Mouse (Mus musculus): ENCODE measurements around the gene Abt1. TPM values are rescaled to one million over a fixed set of nuclear protein-coding genes. Genes with fewer than 3 reads are reported as not detected.
A peak's percentile ranks its signal among the peaks of the same experiment; 100 is the strongest.

The Abt1 gene
- polyA plus RNA-seq, 1 experiment from 2014 or later: 13.5 TPM

DNA sequence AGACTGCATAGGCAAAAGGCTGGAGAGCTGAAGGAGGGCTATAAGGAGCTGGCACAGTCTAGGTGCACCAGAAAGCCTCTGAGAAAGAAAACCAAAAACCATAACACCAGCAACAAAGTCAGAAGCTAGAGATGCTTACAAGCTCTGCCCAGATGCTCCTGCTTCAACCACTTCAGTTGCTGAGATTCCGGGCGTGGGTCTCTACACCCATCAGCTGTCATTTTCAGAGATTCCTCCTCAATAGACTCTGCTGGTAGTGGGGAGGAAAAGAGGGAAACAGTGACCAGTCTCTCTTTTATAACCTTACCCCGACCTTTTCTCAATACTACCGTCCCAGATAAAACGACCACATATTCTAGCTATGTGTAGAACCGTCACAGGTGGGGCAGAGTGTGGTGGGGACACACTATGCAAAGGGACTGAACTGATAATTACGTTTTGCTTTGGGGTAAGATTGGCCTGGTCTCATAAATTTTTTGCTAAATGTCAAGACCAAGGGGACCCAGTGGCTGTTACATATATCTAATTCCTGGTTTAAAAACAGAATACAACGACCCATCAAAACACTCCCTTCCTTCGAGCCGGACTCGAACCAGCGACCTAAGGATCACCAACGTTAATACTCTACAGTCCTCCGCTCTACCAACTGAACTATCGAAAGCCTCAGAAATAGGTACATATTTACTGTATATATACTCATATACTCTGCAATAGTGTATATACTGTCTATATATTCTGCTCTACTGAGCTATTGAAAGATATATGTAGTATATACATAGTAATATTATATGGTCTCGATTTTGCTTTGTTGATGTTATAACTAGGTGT is 4.7 kb upstream of the Abt1 start:
- ATAC-seq (replicated peaks; ENCODE audit: low FRiP score): no peak
- Histone ChIP-seq H3K9me3 (replicated peaks) (no peaks in the 10 kb centered on the region), H3K27ac (no peak overlapping the region), H3K27me3 (no peaks in the 10 kb centered on the region), H3K4me2 (no peak overlapping the region), H3K9ac (no peak overlapping the region), H3K4me1 (peaks cover 34% of the 10 kb centered on the region), H3K4me3 (replicated peaks) (no peak overlapping the region), H3K36me3 (no peaks in the 10 kb centered on the region)
- WGBS: 64% methylated on average over 16 of the region's 16 CpGs

- Histone ChIP-seq H3K9ac (no peak overlapping the region), H3K4me2 (no peak overlapping the region), H3K27me3 (no peaks in the 10 kb centered on the region), H3K4me1 (peaks cover 39% of the 10 kb centered on the region), H3K27ac (no peak overlapping the region), H3K4me3 (replicated peaks) (no peak overlapping the region), H3K36me3 (peaks cover under 1% of the 10 kb centered on the region), H3K9me3 (replicated peaks) (no peaks in the 10 kb centered on the region)
- no peak for ATAC-seq (replicated peaks; ENCODE audit: low FRiP score)
- 60% methylated on average over 10 of the region's 10 CpGs for WGBS
Measured at GRCm38 (mm10) chr13:23427401-23427910, 3.8 kb upstream of the Abt1 start.

DNA sequence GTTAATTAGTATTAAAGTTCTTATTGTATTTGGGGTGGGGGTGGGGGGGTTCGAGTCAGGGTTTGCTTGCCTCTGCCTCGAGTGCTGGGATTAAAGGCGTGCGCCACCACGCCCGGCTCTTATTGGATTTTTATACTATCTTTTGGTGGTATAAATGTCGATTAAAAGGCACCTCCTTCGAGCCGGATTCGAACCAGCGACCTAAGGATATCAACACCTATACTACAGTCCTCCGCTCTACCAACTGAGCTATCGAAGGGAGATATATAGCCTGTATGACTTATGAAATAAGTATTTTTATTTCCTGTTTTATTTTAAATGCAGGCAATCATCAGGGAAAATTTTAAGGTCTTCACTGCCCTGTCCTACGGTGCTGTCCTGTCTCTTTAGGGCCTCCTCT is 3.3 kb upstream of the Abt1 start:
- ATAC-seq (replicated peaks; ENCODE audit: low FRiP score): no peak
- 0 out of 2 replicates have a peak overlapping the region, but pooled peaks have one; percentile 1 for H3K4me2 ChIP-seq
- no peaks in the 10 kb centered on the region for H3K9me3 ChIP-seq (replicated peaks)
- H3K4me3 ChIP-seq (replicated peaks): no peak overlapping the region
- H3K36me3 ChIP-seq: peaks cover 6% of the 10 kb centered on the region
- H3K27me3 ChIP-seq: no peaks in the 10 kb centered on the region
- H3K4me1 ChIP-seq: peaks cover 42% of the 10 kb centered on the region
- no peak overlapping the region for H3K9ac ChIP-seq
- 31% methylated on average over 14 of the region's 14 CpGs for WGBS
- no peak overlapping the region for H3K27ac ChIP-seq

DNA sequence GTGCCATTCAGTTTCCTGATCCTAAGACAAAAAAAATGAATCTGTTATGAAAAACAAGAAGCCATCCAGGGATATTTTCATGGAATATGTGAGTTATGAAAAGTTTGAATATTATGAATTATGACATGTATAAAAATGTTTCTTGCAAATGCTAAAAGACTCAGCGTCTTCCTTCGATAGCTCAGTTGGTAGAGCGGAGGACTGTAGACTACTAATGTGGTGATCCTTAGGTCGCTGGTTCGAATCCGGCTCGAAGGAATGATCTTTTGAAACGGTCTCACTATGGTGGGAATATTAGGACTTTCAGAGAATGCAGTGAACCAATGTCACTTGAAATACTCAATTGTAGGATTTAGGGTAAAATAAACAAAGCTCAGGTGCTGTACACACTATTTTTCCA is 2.7 kb upstream of the Abt1 start:
- WGBS: 16% methylated on average over 8 of the region's 8 CpGs
- H3K36me3 ChIP-seq: peaks cover 12% of the 10 kb centered on the region
- H3K4me2 ChIP-seq: no peak overlapping the region
- H3K9me3 ChIP-seq (replicated peaks): no peaks in the 10 kb centered on the region
- no peak for ATAC-seq (replicated peaks; ENCODE audit: low FRiP score)
- H3K9ac ChIP-seq: no peak overlapping the region
- H3K4me1 ChIP-seq: peaks cover 42% of the 10 kb centered on the region
- H3K27ac ChIP-seq: no peak overlapping the region
- no peaks in the 10 kb centered on the region for H3K27me3 ChIP-seq
- H3K4me3 ChIP-seq (replicated peaks): no peak overlapping the region

DNA sequence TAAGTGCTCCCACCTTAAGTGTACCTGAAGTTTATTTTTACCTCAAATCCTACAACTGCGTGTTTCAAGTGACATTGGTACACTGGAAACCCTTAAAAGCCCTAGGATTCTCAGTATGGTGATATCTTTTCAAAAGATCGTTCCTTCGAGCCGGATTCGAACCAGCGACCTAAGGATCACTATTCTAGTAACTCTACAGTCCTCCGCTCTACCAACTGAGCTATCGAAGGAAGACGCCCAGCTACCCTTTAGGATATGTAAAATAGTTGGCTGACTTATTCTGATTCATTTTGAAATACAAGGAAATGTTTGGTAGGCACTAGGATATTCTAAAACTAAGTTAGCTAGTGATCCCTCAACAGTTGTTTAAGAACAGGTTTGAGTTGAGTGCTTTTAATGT is 1.8 kb upstream of the Abt1 start:
- Histone ChIP-seq H3K9ac (no peak overlapping the region), H3K36me3 (peaks cover 20% of the 10 kb centered on the region), H3K27ac (no peak overlapping the region), H3K27me3 (no peaks in the 10 kb centered on the region), H3K4me3 (replicated peaks) (peak overlapping the region; percentile 88; the same call in 1 of the 2 replicates), H3K9me3 (replicated peaks) (no peaks in the 10 kb centered on the region), H3K4me2 (peak overlapping the region; percentile 64), H3K4me1 (peaks cover 42% of the 10 kb centered on the region)
- 4% methylated on average over 9 of the region's 9 CpGs for WGBS
- ATAC-seq (replicated peaks; ENCODE audit: low FRiP score): no peak

DNA sequence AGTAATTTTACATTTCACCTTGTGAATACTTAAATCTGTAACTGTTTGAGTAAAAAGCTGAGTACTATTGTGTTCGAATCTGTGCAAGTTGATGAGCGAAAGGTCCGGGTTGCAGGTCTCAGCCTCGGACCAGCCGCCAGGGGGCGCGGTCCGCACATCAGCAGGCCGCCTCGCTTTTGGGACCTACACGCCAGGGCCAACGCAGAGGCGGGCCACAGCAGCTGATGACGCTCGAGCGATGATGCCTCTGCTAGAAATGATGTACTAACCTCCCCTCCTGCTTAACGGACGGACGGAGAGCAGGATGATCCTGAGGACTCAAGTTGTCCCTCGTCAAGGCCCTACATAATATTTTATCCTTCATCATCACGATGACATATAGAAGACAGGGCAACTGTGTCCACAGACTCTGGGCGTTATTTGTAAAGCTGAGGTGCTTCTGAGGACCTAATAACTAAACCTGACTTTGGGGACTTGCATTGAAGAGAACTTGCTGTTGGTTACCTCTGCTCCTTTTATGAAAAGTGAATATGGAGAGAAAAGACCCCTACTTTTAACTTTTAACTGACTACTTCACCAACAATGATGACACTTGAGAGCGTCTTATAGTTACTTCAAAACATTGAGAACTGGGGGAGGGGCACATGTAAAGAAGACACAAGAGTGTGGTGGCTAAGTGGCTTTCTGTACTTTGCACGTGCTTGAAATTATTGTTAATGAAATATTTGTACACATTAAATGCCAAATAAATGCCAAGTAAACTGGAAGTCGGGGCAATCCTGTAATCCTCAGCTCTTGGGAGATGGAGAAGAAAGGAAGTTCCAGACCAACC is 1.0 kb upstream of the Abt1 start:
- Histone ChIP-seq H3K4me2 (peak overlapping the region; percentile 64), H3K27me3 (no peaks in the 10 kb centered on the region), H3K27ac (0 out of 2 replicates have a peak overlapping the region, but pooled peaks have one; percentile 25), H3K9ac (peak overlapping the region; percentile 43), H3K9me3 (replicated peaks) (no peaks in the 10 kb centered on the region), H3K4me1 (peaks cover 38% of the 10 kb centered on the region), H3K4me3 (replicated peaks) (peak overlapping the region; percentile 88), H3K36me3 (peaks cover 28% of the 10 kb centered on the region)
- ATAC-seq (replicated peaks; ENCODE audit: low FRiP score): peak; percentile 87
- WGBS: 2% methylated on average over 25 of the region's 25 CpGs

DNA sequence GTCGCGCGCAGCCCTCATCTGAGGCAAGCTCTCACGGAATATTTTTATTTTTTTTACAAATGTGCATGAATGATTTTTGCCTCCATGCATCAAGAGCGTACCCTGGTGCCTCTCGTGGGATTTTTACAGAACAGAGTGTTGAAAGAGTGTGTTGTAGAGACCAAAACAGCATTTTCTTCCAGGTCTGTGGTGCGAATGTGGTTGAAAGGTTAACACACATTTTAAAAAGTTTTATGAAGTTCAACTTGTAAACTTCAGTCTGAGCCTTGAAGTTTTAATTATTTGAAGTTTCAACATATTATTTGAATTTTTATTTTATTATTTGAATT is 350 bp upstream of the Abt1 start:
- 0% methylated on average over 7 of the region's 7 CpGs for WGBS
- Histone ChIP-seq H3K4me3 (replicated peaks) (peak overlapping the region; percentile 88), H3K9ac (peak overlapping the region; percentile 76), H3K27ac (peak overlapping the region; percentile 86), H3K27me3 (no peaks in the 10 kb centered on the region), H3K9me3 (replicated peaks) (no peaks in the 10 kb centered on the region), H3K36me3 (peaks cover 34% of the 10 kb centered on the region), H3K4me2 (peak overlapping the region; percentile 64), H3K4me1 (peaks cover 32% of the 10 kb centered on the region)
- ATAC-seq (replicated peaks; ENCODE audit: low FRiP score): no peak

DNA sequence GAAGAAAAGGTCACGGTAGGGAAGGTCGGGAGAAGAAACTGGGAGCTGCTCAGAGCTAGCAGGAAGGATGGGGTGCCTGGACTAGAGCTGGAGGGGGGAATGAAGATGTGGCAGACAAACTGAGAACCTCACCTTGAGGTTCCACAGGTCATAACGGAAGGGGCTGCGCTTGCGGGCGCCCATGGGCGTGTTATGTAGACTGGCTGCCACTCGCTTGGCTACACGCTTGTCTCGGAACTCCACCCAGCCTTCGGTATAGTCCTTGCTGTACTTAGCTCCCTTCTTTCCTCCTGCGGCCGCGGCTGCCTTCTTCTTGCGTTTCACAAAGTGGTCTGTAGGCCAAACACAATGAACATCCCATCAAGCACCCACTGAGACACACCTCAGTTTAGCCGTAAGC is 1.3 kb downstream of the Abt1 start:
- no peak for ATAC-seq (replicated peaks; ENCODE audit: low FRiP score)
- Histone ChIP-seq H3K4me1 (peaks cover 25% of the 10 kb centered on the region), H3K4me2 (peak overlapping the region; percentile 64), H3K4me3 (replicated peaks) (peak overlapping the region; percentile 88), H3K27ac (no peak overlapping the region), H3K36me3 (peaks cover 47% of the 10 kb centered on the region), H3K27me3 (no peaks in the 10 kb centered on the region), H3K9ac (no peak overlapping the region), H3K9me3 (replicated peaks) (no peaks in the 10 kb centered on the region)
- WGBS: 93% methylated on average over 16 of the region's 16 CpGs

GRCm38 (mm10) chr13:23412630-23413521 is 10.8 kb downstream of the Abt1 start:
- Histone ChIP-seq H3K4me2 (peak overlapping the region; percentile 71), H3K9me3 (replicated peaks) (no peaks in the 10 kb centered on the region), H3K4me1 (peaks cover 22% of the 10 kb centered on the region), H3K27me3 (no peaks in the 10 kb centered on the region; the same call in 1 of the 2 replicates), H3K27ac (no peak overlapping the region), H3K4me3 (replicated peaks) (peak overlapping the region; percentile 46), H3K36me3 (0 out of 2 replicates have a peak, but pooled peaks cover 2% of the 10 kb centered on the region), H3K9ac (0 out of 2 replicates have a peak overlapping the region, but pooled peaks have one; percentile 9)
- 3% methylated on average over 28 of the region's 28 CpGs for WGBS
- peak; percentile 63 for ATAC-seq (replicated peaks; ENCODE audit: low FRiP score)

- Histone ChIP-seq H3K27ac (no peak overlapping the region), H3K9me3 (replicated peaks) (no peaks in the 10 kb centered on the region), H3K4me3 (replicated peaks) (peak overlapping the region; percentile 46), H3K4me1 (peaks cover 22% of the 10 kb centered on the region), H3K27me3 (no peaks in the 10 kb centered on the region; the same call in 1 of the 2 replicates), H3K36me3 (no peaks in the 10 kb centered on the region), H3K9ac (peak overlapping the region; percentile 9; the same call in 1 of the 2 replicates), H3K4me2 (peak overlapping the region; percentile 71)
- 0 out of 2 replicates have a peak, but pooled peaks have one; percentile 37 for ATAC-seq (replicated peaks; ENCODE audit: low FRiP score)
- 2% methylated on average over 20 of the region's 20 CpGs for WGBS
Measured at GRCm38 (mm10) chr13:23412211-23412629, 11.4 kb downstream of the Abt1 start.
